Mouse (Mus musculus): ENCODE measurements around the gene Rsph9.

DNA sequence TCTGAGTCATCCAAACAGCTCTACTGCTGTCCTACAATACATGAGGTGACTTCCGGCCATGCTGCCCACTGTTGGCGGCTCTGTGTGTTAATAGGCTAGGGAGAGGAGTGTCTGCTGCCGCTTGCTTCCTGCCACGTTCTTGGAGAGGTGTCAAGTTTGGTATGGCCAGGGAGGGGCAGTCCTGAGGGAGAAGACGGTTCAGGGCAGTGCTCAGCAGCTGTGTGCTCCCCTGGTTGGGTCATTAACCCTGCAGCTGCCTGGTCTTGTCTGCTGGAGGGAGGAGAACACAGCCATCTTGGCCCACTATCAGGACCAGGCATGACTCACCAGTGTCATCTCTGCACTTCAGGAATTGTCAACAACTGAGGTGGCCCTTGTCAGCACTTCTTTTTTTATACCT lies 24.3 kb upstream of the Rsph9 start:
- TF ChIP-seq CTCF (IDR thresholded peaks at IDR 0.05; ENCODE audit: borderline replicate concordance, insufficient read depth, low read depth, low read length) (no peak), POLR2A (IDR thresholded peaks at IDR 0.05; ENCODE audit: borderline replicate concordance, insufficient read depth, low read length) (no peak)

All from cerebellum, adult 2 months (tissue).